Mouse (Mus musculus): Measurements from ENCODE around the gene Tmub1. TPM values are rescaled to one million over a fixed set of nuclear protein-coding genes. Genes with fewer than 3 reads are reported as not detected.

Tmub1 gene
- polyA plus RNA-seq, 1 experiment: 136 TPM

DNA sequence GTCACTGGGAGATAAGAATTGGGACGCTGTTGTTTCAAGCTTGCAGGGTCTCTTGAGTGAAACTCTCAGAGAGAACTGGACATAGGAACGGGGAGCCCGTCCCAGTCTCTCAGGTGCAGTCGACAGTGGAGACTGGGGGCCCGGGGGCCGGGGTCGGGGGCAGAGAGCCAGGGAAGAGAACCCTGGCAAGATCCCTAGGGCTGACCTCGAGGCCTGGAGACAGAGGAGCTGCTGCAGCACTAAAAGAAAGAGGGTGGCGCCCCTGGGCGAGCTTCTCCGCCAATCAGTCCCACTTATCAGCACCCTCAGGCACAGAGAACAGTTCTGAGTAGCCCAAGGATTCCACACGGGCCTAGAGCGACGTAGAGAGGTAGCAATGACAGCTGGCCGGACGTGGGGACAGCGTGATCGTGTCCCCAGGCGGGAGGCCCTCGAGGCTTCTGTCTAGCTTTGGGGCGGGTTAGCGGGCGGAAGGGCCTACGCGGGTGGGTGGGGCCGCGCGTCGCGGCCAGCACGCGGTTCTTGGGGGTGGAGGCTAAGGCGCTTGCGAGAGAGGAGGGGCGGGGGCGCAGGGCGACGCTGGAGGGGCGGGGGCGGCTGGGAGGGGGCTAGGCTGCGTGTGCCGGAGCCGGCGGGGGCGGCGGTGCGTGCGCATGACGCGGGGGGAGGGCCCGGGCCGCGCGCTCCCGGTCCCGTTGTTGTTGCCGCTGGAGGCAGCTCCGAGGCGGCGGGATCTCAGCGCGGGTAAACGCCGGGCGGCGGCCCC lies 3.8 kb upstream of the Tmub1 start:
- H3K4me3 ChIP-seq (ENCODE audit: control insufficient read depth, insufficient read depth, low read length): peak overlapping the region; percentile 69
- DNase-seq: peak; percentile 79
- 6% methylated on average over 61 of the region's 66 CpGs for WGBS
- H3K4me1 ChIP-seq (replicated peaks; ENCODE audit: control insufficient read depth, insufficient read depth, low read length): peaks cover 35% of the 10 kb centered on the region
- no peaks in the 10 kb centered on the region for H3K36me3 ChIP-seq (ENCODE audit: control insufficient read depth, insufficient read depth, low read length)
- TF ChIP-seq CTCF (IDR thresholded peaks at IDR 0.05; ENCODE audit: borderline replicate concordance, control insufficient read depth, extremely low read depth, insufficient read depth, low read length, poor library complexity): no peak
- peak; percentile 60 for TF ChIP-seq POLR2A (IDR thresholded peaks at IDR 0.05; ENCODE audit: control insufficient read depth, extremely low read depth, insufficient read depth, low read length, poor library complexity)
- peak overlapping the region; percentile 48 for H3K27ac ChIP-seq (ENCODE audit: control insufficient read depth, insufficient read depth, low read length)
- H3K27me3 ChIP-seq (ENCODE audit: control insufficient read depth, insufficient read depth, low read length): no peaks in the 10 kb centered on the region

DNA sequence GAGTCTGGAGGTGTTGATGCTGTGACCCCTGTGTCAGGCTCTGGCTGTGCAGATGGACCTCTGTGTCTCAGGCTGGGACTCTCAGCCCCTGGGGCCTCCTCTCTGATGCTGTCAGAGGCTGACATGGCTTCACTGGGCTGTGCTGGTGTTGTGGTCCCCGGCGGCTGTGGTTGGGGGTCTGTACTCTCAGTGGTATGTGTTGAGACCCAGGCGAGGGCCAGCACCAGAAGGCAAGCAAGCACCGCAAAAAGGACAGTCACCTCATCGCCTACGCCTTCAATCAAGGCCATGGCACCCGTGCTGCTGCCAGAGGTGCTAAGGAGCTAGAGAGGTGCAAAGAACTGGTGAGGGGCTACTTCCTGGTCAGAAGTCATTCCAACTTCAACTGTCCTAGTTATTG lies 1.0 kb downstream of the Tmub1 start:
- no peak for DNase-seq
- Histone ChIP-seq H3K4me3 (ENCODE audit: control insufficient read depth, insufficient read depth, low read length) (no peak overlapping the region), H3K27me3 (ENCODE audit: control insufficient read depth, insufficient read depth, low read length) (no peaks in the 10 kb centered on the region), H3K4me1 (replicated peaks; ENCODE audit: control insufficient read depth, insufficient read depth, low read length) (peaks cover 44% of the 10 kb centered on the region), H3K27ac (ENCODE audit: control insufficient read depth, insufficient read depth, low read length) (no peak overlapping the region), H3K36me3 (ENCODE audit: control insufficient read depth, insufficient read depth, low read length) (no peaks in the 10 kb centered on the region)
- 97% methylated on average over 7 of the region's 7 CpGs for WGBS
- TF ChIP-seq POLR2A (IDR thresholded peaks at IDR 0.05; ENCODE audit: control insufficient read depth, extremely low read depth, insufficient read depth, low read length, poor library complexity) (no peak), CTCF (IDR thresholded peaks at IDR 0.05; ENCODE audit: borderline replicate concordance, control insufficient read depth, extremely low read depth, insufficient read depth, low read length, poor library complexity) (no peak)

DNA sequence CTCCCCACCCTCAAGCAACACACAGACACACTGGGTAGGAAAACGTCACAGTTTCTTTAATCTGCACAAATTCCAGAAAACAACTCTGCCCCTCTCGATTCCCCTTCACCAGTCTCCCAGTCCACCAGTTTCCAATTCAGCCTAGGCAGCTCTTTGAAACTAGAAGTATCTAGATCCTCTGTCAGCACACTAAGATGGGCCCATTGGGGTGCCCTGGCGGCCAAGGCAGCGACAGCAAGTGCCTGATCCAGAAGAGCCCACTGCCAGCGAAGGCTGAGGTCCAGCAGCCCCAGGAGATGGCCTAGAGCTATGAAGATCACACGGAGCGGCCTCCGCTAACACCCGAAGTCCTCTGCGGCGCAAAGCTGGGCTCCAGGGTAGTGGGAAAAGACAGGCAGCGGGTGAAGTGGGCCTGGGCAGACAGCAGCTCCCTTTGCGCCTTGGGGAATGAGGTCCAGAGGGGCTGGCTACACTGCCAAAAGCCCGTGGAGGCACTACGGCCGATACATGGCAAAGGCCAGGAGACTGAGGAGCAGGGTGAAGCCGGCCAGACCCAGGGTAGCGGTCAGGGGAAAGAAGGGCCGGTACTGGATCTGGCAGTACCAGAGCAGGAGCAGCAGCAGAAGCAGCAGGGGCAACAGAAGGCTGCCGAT lies 2.1 kb downstream of the Tmub1 start:
- H3K27me3 ChIP-seq (ENCODE audit: control insufficient read depth, insufficient read depth, low read length): no peaks in the 10 kb centered on the region
- H3K4me3 ChIP-seq (ENCODE audit: control insufficient read depth, insufficient read depth, low read length): peak overlapping the region; percentile 74
- peak; percentile 21 for DNase-seq
- H3K36me3 ChIP-seq (ENCODE audit: control insufficient read depth, insufficient read depth, low read length): no peaks in the 10 kb centered on the region
- peak overlapping the region; percentile 14; the same call in 1 of the 2 replicates for H3K27ac ChIP-seq (ENCODE audit: control insufficient read depth, insufficient read depth, low read length)
- WGBS: 81% methylated on average over 20 of the region's 20 CpGs
- peaks cover 43% of the 10 kb centered on the region for H3K4me1 ChIP-seq (replicated peaks; ENCODE audit: control insufficient read depth, insufficient read depth, low read length)
- TF ChIP-seq POLR2A (IDR thresholded peaks at IDR 0.05; ENCODE audit: control insufficient read depth, extremely low read depth, insufficient read depth, low read length, poor library complexity) (no peak), CTCF (IDR thresholded peaks at IDR 0.05; ENCODE audit: borderline replicate concordance, control insufficient read depth, extremely low read depth, insufficient read depth, low read length, poor library complexity) (no peak)

DNA sequence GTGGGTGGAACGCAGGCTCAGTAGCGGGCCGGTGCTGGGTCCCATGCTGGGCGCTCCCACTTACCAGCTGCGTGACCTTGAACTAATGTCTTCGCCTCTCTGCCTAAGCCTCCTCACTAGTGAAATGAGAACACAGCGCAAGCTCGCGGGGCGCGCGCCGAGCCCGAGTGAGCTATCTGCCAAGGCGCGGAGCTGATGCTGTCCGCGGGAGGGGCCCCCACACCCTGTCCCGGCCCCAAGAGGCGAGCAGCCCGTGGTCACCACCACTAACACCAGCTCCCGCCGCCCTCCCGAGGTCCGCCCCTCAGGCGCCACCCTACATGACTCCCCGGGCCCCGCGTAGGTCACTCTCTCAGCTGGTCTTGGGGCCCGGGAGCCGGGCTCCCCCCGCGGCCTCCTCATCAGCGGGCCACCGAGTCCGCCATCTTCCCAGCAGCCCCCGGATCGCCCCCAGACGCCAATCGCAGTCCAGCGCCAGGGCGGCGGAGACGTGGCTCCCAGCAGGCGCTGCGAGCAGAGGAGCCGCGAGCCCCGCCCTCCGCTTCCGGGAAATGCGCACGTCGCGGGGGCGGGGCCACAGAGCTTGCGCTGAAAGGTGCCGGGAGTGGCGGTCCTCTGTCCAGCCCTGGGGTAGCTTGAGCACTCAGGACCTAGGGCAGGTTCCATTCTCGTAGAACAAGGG lies 2.8 kb downstream of the Tmub1 start, which contains the start of gene Fastk:
TSS of gene Fastk (minus strand) at position 542 of the 682 bp plus-strand sequence.
- Histone ChIP-seq H3K4me3 (ENCODE audit: control insufficient read depth, insufficient read depth, low read length) (peak within 1 kb of the TSS; percentile 74), H3K36me3 (ENCODE audit: control insufficient read depth, insufficient read depth, low read length) (peaks cover 3% of the 10 kb centered on the region; the same call in 1 of the 2 replicates), H3K27ac (ENCODE audit: control insufficient read depth, insufficient read depth, low read length) (peak within 1 kb of the TSS; percentile 14; the same call in 1 of the 2 replicates), H3K4me1 (replicated peaks; ENCODE audit: control insufficient read depth, insufficient read depth, low read length) (peaks cover 43% of the 10 kb centered on the region), H3K27me3 (ENCODE audit: control insufficient read depth, insufficient read depth, low read length) (no peaks in the 10 kb centered on the region)
- peak; percentile 93 for DNase-seq
- WGBS: under 1% methylated on average over 60 of the region's 60 CpGs
- TF ChIP-seq POLR2A (IDR thresholded peaks at IDR 0.05; ENCODE audit: control insufficient read depth, extremely low read depth, insufficient read depth, low read length, poor library complexity) (peak; percentile 92), CTCF (IDR thresholded peaks at IDR 0.05; ENCODE audit: borderline replicate concordance, control insufficient read depth, extremely low read depth, insufficient read depth, low read length, poor library complexity) (peak; percentile 64; the same call in 1 of the 2 replicates)

DNA sequence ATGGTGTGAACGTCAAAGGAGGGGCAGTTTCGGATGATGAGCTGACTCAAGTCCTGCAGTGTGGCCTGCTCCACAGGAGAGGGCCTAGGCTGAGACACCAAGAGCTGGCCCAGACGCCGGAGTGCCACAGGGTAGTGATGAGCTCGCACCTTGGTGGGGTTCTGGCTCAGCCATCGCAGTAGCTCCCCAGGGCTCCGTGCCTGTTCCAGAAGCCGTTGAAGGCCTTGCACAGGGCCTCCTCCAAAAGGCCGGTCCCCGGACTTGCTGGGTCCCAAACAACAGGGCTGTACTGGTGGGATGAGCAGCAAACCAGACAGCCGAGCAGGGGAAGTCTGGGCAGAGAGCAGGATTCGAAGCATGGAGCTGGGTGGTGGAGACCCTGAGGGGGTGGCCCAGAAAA lies 3.7 kb downstream of the Tmub1 start:
- Histone ChIP-seq H3K4me1 (replicated peaks; ENCODE audit: control insufficient read depth, insufficient read depth, low read length) (peaks cover 43% of the 10 kb centered on the region), H3K36me3 (ENCODE audit: control insufficient read depth, insufficient read depth, low read length) (peaks cover 11% of the 10 kb centered on the region), H3K4me3 (ENCODE audit: control insufficient read depth, insufficient read depth, low read length) (no peak overlapping the region), H3K27ac (ENCODE audit: control insufficient read depth, insufficient read depth, low read length) (no peak overlapping the region), H3K27me3 (ENCODE audit: control insufficient read depth, insufficient read depth, low read length) (no peaks in the 10 kb centered on the region)
- TF ChIP-seq CTCF (IDR thresholded peaks at IDR 0.05; ENCODE audit: borderline replicate concordance, control insufficient read depth, extremely low read depth, insufficient read depth, low read length, poor library complexity) (no peak), POLR2A (IDR thresholded peaks at IDR 0.05; ENCODE audit: control insufficient read depth, extremely low read depth, insufficient read depth, low read length, poor library complexity) (no peak)
- no peak for DNase-seq
- WGBS: 92% methylated on average over 12 of the region's 12 CpGs

DNA sequence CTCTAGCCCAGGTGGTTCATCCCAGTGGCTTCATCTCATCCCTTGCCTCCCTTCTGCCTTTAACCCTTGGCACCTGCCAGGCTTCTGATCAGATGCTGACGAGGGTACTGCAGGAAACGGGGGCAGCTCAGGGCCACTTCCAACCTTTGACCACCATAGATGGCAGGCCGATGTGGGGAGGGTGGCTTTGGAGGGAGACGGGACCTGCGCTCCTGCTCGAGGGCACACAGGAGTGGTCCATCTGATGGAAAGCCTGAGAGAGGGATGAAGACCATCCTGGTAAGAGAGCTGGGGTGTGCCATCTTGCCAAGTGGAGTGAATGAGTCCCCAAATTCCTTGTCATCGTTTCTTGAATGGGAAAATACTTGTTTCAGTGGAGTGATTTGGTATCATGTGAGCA lies 4.5 kb downstream of the Tmub1 start:
- DNase-seq: no peak
- Histone ChIP-seq H3K4me1 (replicated peaks; ENCODE audit: control insufficient read depth, insufficient read depth, low read length) (peaks cover 43% of the 10 kb centered on the region), H3K4me3 (ENCODE audit: control insufficient read depth, insufficient read depth, low read length) (no peak overlapping the region), H3K27ac (ENCODE audit: control insufficient read depth, insufficient read depth, low read length) (no peak overlapping the region), H3K36me3 (ENCODE audit: control insufficient read depth, insufficient read depth, low read length) (peaks cover 17% of the 10 kb centered on the region), H3K27me3 (ENCODE audit: control insufficient read depth, insufficient read depth, low read length) (no peaks in the 10 kb centered on the region)
- WGBS: 88% methylated on average over 7 of the region's 7 CpGs
- no peak for TF ChIP-seq CTCF (IDR thresholded peaks at IDR 0.05; ENCODE audit: borderline replicate concordance, control insufficient read depth, extremely low read depth, insufficient read depth, low read length, poor library complexity)
- TF ChIP-seq POLR2A (IDR thresholded peaks at IDR 0.05; ENCODE audit: control insufficient read depth, extremely low read depth, insufficient read depth, low read length, poor library complexity): no peak

Data from thymus, adult 2 months (tissue).